Mouse (Mus musculus): ENCODE measurements around the gene H2-T22.

GRCm38 (mm10) chr17:35997713-35998510 is 44.6 kb downstream of the H2-T22 start:
- TF ChIP-seq CTCF (IDR thresholded peaks at IDR 0.05; ENCODE audit: low read depth, low read length) (no peak), TAL1 (conservative IDR thresholded peaks at IDR 0.05; ENCODE audit: low read depth, low read length) (no peak), GATA1 (IDR thresholded peaks at IDR 0.05; ENCODE audit: borderline replicate concordance, low read length) (no peak)
